Mouse (Mus musculus) liver, postnatal 0 days (tissue): ENCODE data around the gene H2-Ob.

Experiments
- CTCF ChIP-seq: sonication (generic); IDR thresholded peaks from 2 replicates; pipeline ENCODE4 v1.5.1; 2016; ENCODE audit warnings: antibody characterized with exemption, low read depth
- EP300 ChIP-seq: IDR thresholded peaks from 2 replicates; pipeline ENCODE4 v1.6.1; 2016; ENCODE audit warnings: antibody characterized with exemption, low read depth, mild to moderate bottlenecking

GRCm38 (mm10) chr17:34270940-34271339 lies 32.2 kb downstream of the H2-Ob start:
- TF ChIP-seq CTCF: no peak
- TF ChIP-seq EP300: no peak
